Mouse (Mus musculus) bone marrow macrophage, adult 2 months (primary cell): ENCODE data around the gene Birc2.

Experiments used
- CTCF ChIP-seq: IDR thresholded peaks from 2 replicates; pipeline ENCODE4 v1.5.1; 2012; ENCODE audit warnings: low read depth, mild to moderate bottlenecking, low read length, moderate library complexity
- POLR2A ChIP-seq: IDR thresholded peaks from 2 replicates; pipeline ENCODE4 v1.6.1; 2012; ENCODE audit warnings: mild to moderate bottlenecking, low read depth, low read length, borderline replicate concordance

- TF ChIP-seq CTCF: no peak
- no peak for TF ChIP-seq POLR2A
These were observed 56.4 kb downstream of the Birc2 start for GRCm38 (mm10) chr9:7780250-7781150.
